Mouse (Mus musculus): Measurements from ENCODE around the gene Cat. TPM values are rescaled to one million over a fixed set of nuclear protein-coding genes. Genes with fewer than 3 reads are reported as not detected.

Cat gene
- polyA plus RNA-seq, 1 experiment from 2014 or later: 102 TPM

- Histone ChIP-seq H3K4me3 (replicated peaks; ENCODE audit: low read depth, low read length) (no peak overlapping the region), H3K36me3 (ENCODE audit: control insufficient read depth, insufficient read depth, low read length) (no peaks in the 10 kb centered on the region), H3K4me2 (ENCODE audit: low read length) (peak overlapping the region; percentile 28), H3K27me3 (ENCODE audit: control insufficient read depth, insufficient read depth, low read length) (no peaks in the 10 kb centered on the region), H3K4me1 (ENCODE audit: control insufficient read depth, insufficient read depth, low read length) (0 out of 2 replicates have a peak, but pooled peaks cover 4% of the 10 kb centered on the region), H3K27ac (replicated peaks; ENCODE audit: low read depth, low read length) (no peak overlapping the region), H3K9ac (replicated peaks; ENCODE audit: low read length) (no peak overlapping the region), H3K9me3 (ENCODE audit: control insufficient read depth, low read length) (no peaks in the 10 kb centered on the region)
- ATAC-seq (ENCODE audit: low FRiP score, low TSS enrichment) (no peak), DNase-seq (peak; percentile 17)
- WGBS: 45% methylated on average over 12 of the region's 12 CpGs
Measured at GRCm38 (mm10) chr2:103423884-103424283, 61.1 kb downstream of the Cat start.

- Histone ChIP-seq H3K9ac (replicated peaks; ENCODE audit: low read length) (no peak overlapping the region), H3K9me3 (ENCODE audit: control insufficient read depth, low read length) (no peaks in the 10 kb centered on the region), H3K4me2 (ENCODE audit: low read length) (no peak overlapping the region), H3K4me3 (replicated peaks; ENCODE audit: low read depth, low read length) (no peak overlapping the region), H3K36me3 (ENCODE audit: control insufficient read depth, insufficient read depth, low read length) (no peaks in the 10 kb centered on the region), H3K27ac (replicated peaks; ENCODE audit: low read depth, low read length) (peak overlapping the region; percentile 45; the same call in 1 of the 2 replicates), H3K27me3 (ENCODE audit: control insufficient read depth, insufficient read depth, low read length) (no peaks in the 10 kb centered on the region), H3K4me1 (ENCODE audit: control insufficient read depth, insufficient read depth, low read length) (0 out of 2 replicates have a peak, but pooled peaks cover 4% of the 10 kb centered on the region)
- DNase-seq: peak; percentile 42
- ATAC-seq (ENCODE audit: low FRiP score, low TSS enrichment): 0 out of 2 replicates have a peak, but pooled peaks have one; percentile 17
- 69% methylated on average over 15 of the region's 15 CpGs for WGBS
Measured at GRCm38 (mm10) chr2:103420650-103421507, 64.1 kb downstream of the Cat start.

- Histone ChIP-seq H3K9me3 (ENCODE audit: control insufficient read depth, low read length) (no peaks in the 10 kb centered on the region), H3K27ac (replicated peaks; ENCODE audit: low read depth, low read length) (no peak overlapping the region), H3K4me1 (ENCODE audit: control insufficient read depth, insufficient read depth, low read length) (no peaks in the 10 kb centered on the region), H3K36me3 (ENCODE audit: control insufficient read depth, insufficient read depth, low read length) (no peaks in the 10 kb centered on the region), H3K9ac (replicated peaks; ENCODE audit: low read length) (no peak overlapping the region), H3K4me3 (replicated peaks; ENCODE audit: low read depth, low read length) (no peak overlapping the region), H3K4me2 (ENCODE audit: low read length) (no peak overlapping the region), H3K27me3 (ENCODE audit: control insufficient read depth, insufficient read depth, low read length) (no peaks in the 10 kb centered on the region)
- ATAC-seq (ENCODE audit: low FRiP score, low TSS enrichment) (no peak), DNase-seq (no peak)
- WGBS: 89% methylated on average over 3 of the region's 3 CpGs
Measured at GRCm38 (mm10) chr2:103415774-103416173, 69.2 kb downstream of the Cat start.

DNA sequence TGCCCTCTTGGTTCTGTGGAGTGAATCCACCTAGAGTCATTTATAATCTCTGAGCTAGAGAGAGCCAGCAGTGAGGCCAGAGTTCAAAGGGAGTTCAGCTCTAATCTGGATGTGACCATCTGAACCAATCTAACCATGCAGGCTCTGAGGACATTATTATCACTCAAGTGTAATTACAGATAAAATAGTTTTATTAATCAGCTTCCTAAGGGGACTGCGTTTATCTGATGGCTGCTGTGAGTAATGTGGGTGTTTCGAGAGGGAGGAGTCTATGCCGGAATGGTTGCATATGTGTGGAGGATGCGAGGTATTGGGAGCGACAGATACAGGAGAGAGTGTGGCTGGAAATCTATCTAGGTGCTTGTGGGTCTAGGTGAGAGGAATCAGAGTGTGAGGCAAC is 71.6 kb downstream of the Cat start:
- DNase-seq (no peak), ATAC-seq (ENCODE audit: low FRiP score, low TSS enrichment) (no peak)
- Histone ChIP-seq H3K9ac (replicated peaks; ENCODE audit: low read length) (no peak overlapping the region), H3K36me3 (ENCODE audit: control insufficient read depth, insufficient read depth, low read length) (no peaks in the 10 kb centered on the region), H3K4me1 (ENCODE audit: control insufficient read depth, insufficient read depth, low read length) (no peaks in the 10 kb centered on the region), H3K4me2 (ENCODE audit: low read length) (no peak overlapping the region), H3K27ac (replicated peaks; ENCODE audit: low read depth, low read length) (no peak overlapping the region), H3K4me3 (replicated peaks; ENCODE audit: low read depth, low read length) (no peak overlapping the region), H3K9me3 (ENCODE audit: control insufficient read depth, low read length) (no peaks in the 10 kb centered on the region), H3K27me3 (ENCODE audit: control insufficient read depth, insufficient read depth, low read length) (no peaks in the 10 kb centered on the region)
- 87% methylated on average over 5 of the region's 5 CpGs for WGBS

- no peaks in the 10 kb centered on the region for H3K9me3 ChIP-seq (ENCODE audit: control insufficient read depth, low read length)
- no peaks in the 10 kb centered on the region for H3K4me1 ChIP-seq (ENCODE audit: control insufficient read depth, insufficient read depth, low read length)
- H3K27me3 ChIP-seq (ENCODE audit: control insufficient read depth, insufficient read depth, low read length): no peaks in the 10 kb centered on the region
- DNase-seq: no peak
- H3K36me3 ChIP-seq (ENCODE audit: control insufficient read depth, insufficient read depth, low read length): no peaks in the 10 kb centered on the region
- H3K4me2 ChIP-seq (ENCODE audit: low read length): no peak overlapping the region
- no peak for ATAC-seq (ENCODE audit: low FRiP score, low TSS enrichment)
- H3K4me3 ChIP-seq (replicated peaks; ENCODE audit: low read depth, low read length): no peak overlapping the region
- WGBS: 84% methylated on average over 3 of the region's 3 CpGs
- H3K9ac ChIP-seq (replicated peaks; ENCODE audit: low read length): no peak overlapping the region
- no peak overlapping the region for H3K27ac ChIP-seq (replicated peaks; ENCODE audit: low read depth, low read length)
Measured at GRCm38 (mm10) chr2:103411816-103412215, 73.1 kb downstream of the Cat start.

DNA sequence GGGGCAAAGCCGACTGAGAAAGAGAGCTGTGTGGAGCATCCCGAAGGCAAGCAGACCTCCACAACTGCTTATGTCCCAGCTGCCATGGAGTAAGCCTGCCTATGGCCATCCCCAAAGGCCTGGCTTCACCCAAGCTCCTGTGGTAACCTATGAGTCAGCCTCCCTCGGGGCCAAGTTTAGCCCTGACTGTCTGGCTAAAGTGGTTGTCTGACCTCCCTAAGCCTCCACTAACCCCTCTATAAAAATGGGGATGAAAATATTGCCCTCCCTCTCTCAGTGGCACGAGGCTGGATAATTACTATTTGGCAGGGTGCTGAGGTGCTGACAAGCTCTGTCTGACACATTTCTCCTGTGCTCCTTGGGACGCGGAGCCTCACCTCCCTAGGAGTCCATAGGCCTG is 73.6 kb downstream of the Cat start, which contains the start of gene Elf5:
Gene Elf5 (plus strand): TSS at position 341 of the 400 bp plus-strand sequence.
- Histone ChIP-seq H3K4me2 (ENCODE audit: low read length) (no peak within 1 kb of the TSS), H3K36me3 (ENCODE audit: control insufficient read depth, insufficient read depth, low read length) (no peaks in the 10 kb centered on the region), H3K4me3 (replicated peaks; ENCODE audit: low read depth, low read length) (no peak within 1 kb of the TSS), H3K27me3 (ENCODE audit: control insufficient read depth, insufficient read depth, low read length) (no peaks in the 10 kb centered on the region), H3K9ac (replicated peaks; ENCODE audit: low read length) (no peak within 1 kb of the TSS), H3K27ac (replicated peaks; ENCODE audit: low read depth, low read length) (no peak within 1 kb of the TSS), H3K4me1 (ENCODE audit: control insufficient read depth, insufficient read depth, low read length) (no peaks in the 10 kb centered on the region), H3K9me3 (ENCODE audit: control insufficient read depth, low read length) (no peaks in the 10 kb centered on the region)
- no peak for ATAC-seq (ENCODE audit: low FRiP score, low TSS enrichment)
- DNase-seq: no peak
- 89% methylated on average over 6 of the region's 6 CpGs for WGBS

GRCm38 (mm10) chr2:103406239-103406638 is 78.7 kb downstream of the Cat start:
- Histone ChIP-seq H3K9me3 (ENCODE audit: control insufficient read depth, low read length) (no peaks in the 10 kb centered on the region), H3K36me3 (ENCODE audit: control insufficient read depth, insufficient read depth, low read length) (no peaks in the 10 kb centered on the region), H3K4me3 (replicated peaks; ENCODE audit: low read depth, low read length) (no peak overlapping the region), H3K9ac (replicated peaks; ENCODE audit: low read length) (no peak overlapping the region), H3K4me1 (ENCODE audit: control insufficient read depth, insufficient read depth, low read length) (no peaks in the 10 kb centered on the region), H3K4me2 (ENCODE audit: low read length) (no peak overlapping the region), H3K27ac (replicated peaks; ENCODE audit: low read depth, low read length) (no peak overlapping the region), H3K27me3 (ENCODE audit: control insufficient read depth, insufficient read depth, low read length) (no peaks in the 10 kb centered on the region)
- 86% methylated on average over 3 of the region's 3 CpGs for WGBS
- DNase-seq: no peak
- no peak for ATAC-seq (ENCODE audit: low FRiP score, low TSS enrichment)

Measured in midbrain, embryonic 14.5 days (tissue).